Mouse (Mus musculus): Measurements from ENCODE around the gene Nek6. TPM values are rescaled to one million over a fixed set of nuclear protein-coding genes. Genes with fewer than 3 reads are reported as not detected.

Gene Nek6
- total RNA-seq, 2 experiments from 2014 or later = 46.1 to 47.0 TPM

DNA sequence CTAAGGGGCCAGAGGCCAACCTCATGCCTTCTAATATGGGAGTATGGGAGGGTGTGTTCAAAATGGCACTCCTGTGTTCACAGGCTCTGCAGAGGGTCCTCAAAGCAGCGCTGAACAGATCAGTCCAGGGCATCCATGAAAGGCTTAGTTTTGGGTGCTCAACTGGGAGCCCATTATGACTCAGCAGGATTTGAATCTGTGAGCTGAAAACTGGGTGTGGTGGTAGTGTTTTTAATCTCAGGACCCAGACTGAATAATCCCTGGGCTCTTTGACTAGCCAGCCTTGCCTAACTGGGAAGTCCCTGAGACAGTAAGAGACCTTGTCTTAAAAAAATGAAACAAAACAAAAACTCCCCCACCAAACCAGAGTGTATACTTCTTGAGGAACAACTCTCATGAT lies 4.3 kb upstream of the Nek6 start:
- no peak for DNase-seq (ENCODE audit: extremely low spot score in 1 of 2, low spot score in 1 of 2)

DNA sequence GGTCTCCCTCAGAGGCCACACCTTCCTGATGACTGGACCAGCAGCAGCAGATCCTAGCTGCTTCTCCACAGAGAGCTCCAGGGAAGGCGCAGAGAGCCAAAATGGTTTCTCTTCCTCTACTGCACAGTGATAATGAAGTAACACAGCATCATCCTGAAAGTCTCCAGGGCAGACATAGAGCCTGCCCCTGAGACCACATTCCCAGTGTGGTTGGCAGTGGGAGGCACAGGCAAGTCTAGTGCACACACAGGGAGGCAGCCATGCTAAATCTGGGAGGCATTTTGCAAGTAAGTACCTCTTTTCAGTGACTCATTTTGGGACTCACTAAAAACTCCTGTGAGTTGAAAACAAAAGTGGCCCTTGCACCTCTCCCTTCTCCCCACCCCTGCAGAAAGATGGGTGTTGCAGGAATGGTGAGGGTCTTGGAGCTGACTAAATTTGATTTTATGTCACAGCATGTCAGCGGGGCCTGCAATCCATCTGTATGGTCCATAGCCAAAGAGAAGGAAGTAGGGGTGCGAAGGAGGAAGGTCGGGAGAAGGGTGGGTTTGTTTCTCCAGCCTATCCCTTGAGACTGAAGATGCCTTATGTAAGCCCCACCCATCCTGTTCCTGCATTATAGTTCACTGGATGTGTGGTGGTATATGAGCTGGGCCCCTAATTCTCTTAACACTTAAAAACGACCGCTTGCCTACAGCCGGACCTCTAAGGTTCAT lies 2.3 kb upstream of the Nek6 start:
- no peak for DNase-seq (ENCODE audit: extremely low spot score in 1 of 2, low spot score in 1 of 2)

DNA sequence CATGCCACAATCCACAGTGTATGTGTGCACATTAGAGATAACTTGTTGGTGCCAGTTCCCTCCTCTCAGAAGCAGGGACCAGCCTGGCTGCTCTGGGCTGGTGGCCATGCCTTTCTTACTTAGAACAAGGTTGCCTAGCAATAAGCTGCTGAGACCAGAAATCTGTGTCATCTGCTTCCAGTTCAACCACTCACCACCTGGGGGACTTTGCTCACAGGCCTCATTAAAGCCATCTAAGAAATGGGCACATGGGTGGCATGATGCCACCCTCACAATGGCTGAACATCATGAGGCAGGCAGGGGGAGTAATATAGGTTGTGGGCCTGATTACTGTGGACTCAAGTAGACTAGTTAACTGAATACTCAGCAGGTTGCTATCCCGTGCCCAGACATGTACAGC lies 1.3 kb upstream of the Nek6 start:
- DNase-seq (ENCODE audit: extremely low spot score in 1 of 2, low spot score in 1 of 2) = peak; percentile 29 to 43

DNA sequence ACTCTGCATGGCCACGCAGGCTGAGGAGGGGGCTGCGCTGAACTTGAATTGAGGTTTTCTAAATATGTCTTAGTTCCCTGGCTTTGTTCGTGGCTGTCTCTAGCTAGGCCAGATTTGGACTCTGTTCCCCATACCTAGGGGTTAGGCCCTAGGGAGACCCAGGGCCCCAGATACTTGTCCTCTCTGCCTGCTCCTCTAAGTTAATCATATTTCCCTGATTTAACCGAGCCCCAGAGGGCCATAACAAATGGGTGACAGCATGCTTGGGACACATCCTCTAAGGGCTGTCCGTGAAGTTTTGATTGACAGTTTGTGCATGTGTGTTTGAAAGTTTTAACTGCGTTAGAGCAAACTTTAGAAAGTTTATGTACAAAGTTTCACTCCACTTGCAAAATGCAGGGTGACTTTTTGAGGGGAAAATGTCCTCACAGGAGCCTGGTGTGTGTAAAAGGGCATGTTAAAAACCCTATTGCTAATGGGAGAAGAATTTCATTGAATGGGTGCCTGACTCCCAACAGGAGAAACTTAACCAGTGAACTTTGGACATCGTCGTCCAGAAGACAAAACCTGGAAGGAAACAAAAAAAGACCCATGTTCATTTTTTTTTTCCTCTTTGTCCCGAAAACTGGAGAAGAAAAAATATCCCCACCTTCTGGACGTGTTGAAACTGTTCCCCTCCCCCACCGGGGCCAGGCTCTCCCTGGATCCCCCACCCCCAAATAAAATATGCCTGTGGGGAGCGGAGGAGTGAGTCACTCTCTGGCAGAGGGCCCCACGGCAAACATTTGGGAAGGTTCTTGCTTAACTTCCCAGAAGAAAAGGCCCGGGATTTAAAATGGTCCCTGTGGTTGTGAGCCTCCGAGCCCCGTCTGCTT lies 1.1 kb downstream of the Nek6 start:
- peak in 1 of 2 experiments; percentile 34 for DNase-seq (ENCODE audit: extremely low spot score in 1 of 2, low spot score in 1 of 2)

DNA sequence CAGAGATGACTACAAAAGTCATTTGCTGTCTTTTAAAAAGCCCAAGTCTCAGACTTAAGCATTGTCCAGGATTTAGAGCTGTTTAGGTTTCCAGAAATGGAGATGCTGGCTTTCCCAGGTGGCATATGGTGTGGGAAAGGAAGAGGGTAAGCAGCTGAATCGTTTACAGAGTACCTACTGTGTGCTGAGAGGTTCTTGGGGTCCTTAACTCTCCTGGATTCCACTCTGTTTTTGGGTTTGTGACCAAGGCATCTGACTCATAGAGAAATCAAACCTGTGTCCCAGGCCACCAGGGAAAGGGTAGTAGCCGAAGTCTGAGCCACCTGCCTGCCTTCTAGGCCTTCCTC lies 1.7 kb downstream of the Nek6 start:
- DNase-seq (ENCODE audit: extremely low spot score in 1 of 2, low spot score in 1 of 2) = no peak

DNA sequence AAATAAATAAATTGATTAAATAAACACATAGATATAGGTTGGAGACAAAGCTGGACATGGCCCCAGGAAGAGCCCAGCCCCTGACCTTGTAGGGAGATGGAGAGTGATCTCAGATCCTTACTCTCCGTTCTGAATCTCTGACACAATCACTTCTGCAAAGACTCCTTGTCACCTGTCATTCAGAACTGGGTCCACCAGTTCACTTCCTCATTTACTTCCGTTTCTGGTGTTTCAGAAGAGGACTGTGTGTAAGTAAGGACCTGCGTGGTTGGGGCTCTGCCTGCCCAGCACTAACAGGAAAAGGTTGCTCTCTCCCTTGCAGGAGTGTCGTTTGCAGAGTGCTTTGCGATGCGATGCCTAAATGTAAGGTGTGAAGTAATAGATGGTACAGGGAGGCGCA lies 3.0 kb downstream of the Nek6 start:
- DNase-seq (ENCODE audit: extremely low spot score in 1 of 2, low spot score in 1 of 2) = no peak

DNA sequence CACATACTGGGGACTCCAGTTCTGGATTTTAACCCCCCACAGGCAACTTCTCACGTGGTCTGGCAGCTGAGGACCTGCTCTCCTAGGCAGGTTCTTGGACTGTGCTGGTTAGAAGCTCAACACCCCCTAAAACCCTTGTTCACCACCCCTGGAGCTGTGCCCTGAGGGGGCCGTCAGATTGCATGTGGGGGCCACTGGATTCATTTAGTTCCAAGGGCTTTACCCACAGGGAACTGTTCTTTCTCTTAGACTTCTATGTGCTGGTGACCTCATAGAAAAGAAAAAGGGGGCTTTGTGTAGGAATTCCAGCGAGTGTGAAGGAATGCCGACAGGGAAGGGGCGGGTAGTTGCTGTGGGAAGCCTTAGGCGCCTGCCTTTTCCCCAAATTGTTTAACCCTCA lies 4.0 kb downstream of the Nek6 start:
- DNase-seq (ENCODE audit: extremely low spot score in 1 of 2, low spot score in 1 of 2) = no peak

DNA sequence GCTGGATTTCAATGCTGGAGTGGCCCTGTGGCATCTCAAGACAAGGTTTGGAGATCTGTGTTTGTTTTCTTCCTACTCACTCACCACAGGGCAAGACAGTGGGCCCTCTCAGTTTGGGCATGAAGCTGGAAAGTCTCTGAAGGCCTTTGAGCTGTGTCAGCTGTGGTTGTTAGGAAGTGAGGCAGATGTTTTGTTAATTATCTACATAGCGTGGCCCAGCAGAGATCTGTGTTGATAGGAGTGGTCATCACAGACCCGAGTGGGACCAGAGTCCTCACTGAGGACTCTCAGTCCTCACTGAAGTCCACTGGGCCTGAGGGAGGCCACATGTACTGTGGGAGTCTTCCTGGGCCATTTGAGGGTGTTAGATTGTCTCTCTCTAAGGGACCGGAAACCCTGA lies 5.0 kb downstream of the Nek6 start:
- no peak for DNase-seq (ENCODE audit: extremely low spot score in 1 of 2, low spot score in 1 of 2)

DNA sequence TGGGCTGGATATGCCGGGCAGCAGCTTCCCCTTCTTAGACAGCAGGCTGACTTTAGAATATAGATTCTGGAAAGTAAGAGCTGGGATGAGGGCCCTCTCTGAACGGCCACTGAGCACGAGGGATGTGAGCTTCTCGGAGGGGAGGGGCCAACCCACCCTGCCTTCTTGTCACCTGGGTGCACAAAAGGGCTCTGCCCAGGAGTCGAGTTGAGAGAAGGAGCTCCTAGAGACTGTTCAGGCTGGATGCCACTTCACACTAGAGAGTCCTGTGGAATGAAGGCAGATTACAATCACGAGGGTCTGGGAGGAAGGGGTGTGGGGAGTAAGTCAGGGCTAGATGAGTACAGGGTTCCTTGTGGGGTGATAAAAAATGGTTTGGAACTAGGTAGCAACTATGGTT lies 5.6 kb downstream of the Nek6 start:
- no peak for DNase-seq (ENCODE audit: extremely low spot score in 1 of 2, low spot score in 1 of 2)

DNA sequence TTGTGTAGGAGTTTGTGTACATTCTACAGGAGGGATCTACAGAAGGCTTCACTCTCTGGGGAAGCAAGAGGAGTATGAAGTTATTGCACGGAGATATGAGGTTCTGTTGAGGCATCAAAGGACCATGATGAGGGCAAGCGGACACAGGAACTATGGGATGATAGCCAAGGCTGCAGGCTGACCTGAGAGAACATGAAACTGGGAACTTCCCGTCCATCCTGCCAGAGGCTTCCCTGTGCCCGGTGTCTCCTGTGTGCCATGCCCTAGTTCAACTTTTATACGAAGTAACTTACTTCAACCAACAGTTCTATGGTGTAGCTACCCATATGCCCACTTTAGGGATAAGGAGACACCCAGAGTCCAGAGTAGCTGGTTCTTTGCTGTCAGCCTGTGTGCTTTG lies 7.3 kb downstream of the Nek6 start:
- no peak for DNase-seq (ENCODE audit: extremely low spot score in 1 of 2, low spot score in 1 of 2)

DNA sequence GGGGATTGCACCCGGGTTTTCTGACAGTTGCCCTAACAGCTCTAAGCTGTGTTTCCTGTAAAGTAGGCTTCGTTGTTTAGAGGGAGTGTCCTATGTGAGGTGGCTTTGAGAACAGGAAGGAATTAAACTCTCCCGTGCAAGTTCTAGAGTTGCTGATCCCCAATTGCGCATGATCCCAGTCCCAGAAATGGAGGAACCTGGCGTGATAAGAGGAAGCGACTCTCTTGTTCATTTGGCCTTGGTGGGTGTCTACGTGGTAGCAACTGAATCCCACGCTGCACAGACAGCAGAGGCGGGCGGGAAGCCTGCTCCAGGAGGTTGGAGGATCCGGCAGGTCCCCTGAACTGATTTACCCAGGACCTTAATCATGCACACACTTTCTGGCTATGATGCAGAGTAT lies 8.5 kb downstream of the Nek6 start:
- no peak for DNase-seq (ENCODE audit: extremely low spot score in 1 of 2, low spot score in 1 of 2)

DNA sequence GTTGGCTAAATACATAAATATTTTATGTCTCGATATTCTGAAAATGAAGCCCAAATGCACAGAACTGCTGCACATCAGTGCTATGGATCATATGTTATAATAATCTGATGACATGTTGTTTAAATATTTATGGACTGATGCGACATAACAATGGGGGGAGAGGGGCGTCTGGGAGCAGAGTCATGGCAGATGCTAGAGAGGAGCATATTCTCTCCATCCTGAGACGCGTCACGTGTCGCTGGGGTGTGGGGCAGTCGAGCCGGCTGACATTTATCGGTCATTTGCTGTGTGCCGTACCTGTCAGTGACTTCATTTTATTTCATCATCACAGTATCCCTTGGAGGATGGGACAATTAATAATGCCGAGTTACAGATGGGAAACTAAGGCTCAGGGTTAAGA lies 10.2 kb downstream of the Nek6 start:
- DNase-seq (ENCODE audit: extremely low spot score in 1 of 2, low spot score in 1 of 2) = no peak

DNA sequence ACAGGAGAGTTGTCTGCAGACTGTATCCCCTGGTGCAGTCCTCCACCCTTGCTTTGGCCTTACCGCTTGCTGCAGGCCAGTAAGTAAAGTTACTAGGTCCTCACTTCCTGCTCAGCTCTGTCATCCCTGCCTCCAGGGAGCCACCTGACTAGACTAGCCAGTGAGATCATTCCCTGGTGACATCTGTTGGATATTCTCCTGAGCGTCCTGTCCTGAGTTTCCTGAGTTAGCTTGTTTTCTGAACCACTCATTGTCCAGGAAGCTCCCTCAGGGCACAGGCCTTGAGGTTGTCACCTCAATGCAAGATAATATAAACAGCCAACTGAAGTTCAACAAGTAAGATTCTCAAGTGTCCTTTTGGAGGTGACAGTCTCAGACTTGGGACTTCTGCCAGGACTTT lies 10.9 kb downstream of the Nek6 start:
- no peak for DNase-seq (ENCODE audit: extremely low spot score in 1 of 2, low spot score in 1 of 2)

DNA sequence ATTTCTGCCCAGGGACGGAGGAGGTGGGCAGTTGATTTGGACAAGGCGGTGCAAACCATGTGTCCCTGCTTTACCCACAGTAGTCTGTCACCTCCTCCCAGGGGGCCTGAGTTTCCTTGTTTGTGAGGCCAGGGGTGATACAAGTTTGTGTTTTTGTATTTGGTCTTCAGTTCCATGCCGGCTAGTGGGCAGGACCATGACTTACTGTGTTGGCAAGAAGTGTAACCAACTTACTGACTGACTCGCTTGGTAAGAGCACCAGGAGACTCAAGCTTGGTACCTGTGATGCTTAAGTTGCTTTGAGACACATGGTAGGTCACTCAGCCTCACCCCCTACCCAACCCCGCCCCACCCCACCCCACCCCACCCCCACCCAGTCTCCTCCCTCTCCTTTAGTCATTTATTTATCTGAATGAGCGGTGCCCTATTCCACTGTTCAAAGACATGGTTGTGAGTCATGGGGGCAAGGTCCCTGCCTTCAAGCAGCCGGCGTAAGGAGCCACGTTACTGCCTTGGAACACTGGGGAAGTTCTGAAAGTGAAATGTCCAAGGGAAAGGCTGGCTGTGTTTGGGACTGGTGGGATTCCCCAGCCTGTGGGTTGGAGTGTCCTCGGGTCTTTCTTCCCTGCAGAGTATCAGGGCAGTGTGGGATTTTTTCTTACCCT lies 12.5 kb downstream of the Nek6 start:
- no peak for DNase-seq (ENCODE audit: extremely low spot score in 1 of 2, low spot score in 1 of 2)

DNA sequence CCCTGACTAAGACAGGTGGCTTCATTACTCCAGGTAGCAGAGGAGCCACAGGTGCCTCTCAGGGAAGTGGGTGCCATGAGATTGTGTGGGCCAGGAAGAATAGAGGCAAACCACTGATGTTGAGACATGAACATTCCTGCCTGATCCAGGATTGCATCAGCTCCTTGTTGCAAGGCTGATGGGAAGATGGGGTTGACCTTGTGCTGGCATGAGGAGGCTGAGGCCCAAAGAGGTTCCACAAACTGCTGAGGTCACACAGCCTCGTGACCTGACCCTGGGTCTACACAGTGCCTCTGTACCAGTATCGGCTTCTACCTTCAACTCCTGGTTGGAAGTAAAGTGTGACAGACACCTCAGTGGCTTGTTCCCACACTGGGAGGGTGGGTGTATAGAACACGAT lies 13.6 kb downstream of the Nek6 start:
- no peak for DNase-seq (ENCODE audit: extremely low spot score in 1 of 2, low spot score in 1 of 2)

DNA sequence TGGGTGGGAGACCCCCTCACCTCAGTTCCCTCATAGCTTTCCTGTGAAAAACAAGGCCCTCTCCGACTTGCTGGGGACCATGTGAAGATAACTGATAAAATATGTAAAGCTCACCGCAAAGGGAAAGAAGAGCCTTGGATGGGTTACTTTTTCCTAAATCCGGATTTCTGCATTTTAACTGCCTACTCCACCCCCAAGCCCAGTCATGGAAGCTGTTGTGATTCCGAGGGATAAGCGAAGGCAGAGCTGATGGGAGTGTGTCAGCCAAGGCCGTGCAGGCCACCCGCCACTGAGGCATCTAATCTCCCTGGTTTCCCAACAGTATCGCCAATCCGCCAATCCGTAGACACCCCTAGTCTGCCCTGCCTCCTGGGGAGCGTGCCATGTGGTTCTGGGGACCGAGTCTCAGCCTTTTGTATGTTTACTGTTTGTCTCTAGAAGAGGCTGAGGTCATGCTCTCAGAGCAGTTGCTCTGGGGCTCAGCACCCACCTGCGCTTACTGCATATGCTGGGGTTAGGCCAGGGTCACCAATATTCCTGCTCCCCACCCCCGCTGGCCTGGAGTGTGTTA lies 18.2 kb downstream of the Nek6 start:
- DNase-seq (ENCODE audit: extremely low spot score in 1 of 2, low spot score in 1 of 2) = no peak

DNA sequence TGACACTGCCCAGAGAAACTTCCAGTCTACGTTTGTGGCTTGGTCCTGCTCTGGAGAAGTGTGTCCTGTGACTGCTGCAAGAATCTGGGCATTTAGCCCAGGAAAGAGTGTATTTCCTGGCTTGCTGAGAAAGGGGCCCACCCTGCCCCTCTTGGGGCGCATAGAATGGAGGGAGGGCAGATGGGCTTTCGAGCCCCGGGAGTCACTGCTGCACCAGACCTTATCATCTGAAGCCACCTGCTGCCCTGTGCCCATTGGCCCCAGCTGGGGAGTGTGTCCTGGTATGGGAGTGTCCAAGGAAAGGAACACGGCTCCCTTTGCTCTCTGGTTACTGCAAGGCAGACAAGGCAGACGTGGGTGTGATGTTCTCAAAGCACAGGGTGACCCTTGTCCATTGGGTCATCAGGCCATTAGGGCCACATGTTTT lies 19.5 kb downstream of the Nek6 start:
- no peak for DNase-seq (ENCODE audit: extremely low spot score in 1 of 2, low spot score in 1 of 2)

DNA sequence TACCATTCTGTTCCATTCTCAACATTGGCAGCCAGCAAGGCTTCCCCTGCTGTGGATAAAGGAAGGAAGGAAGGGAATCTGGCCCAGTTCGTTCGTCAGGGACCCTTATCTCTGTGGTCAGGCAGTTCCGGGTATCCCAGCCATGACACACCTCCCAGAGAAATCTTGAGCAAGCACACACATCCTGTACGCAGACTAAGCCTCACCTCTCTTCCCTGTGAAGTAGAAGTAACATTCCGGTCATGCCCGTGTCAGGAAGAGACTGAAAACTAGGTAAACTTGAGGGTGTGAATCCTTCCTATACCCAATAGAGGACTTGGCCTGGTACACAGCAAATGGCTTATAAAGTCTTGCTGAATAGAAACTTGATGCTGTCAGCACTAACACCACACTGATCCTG lies 21.9 kb downstream of the Nek6 start:
- no peak for DNase-seq (ENCODE audit: extremely low spot score in 1 of 2, low spot score in 1 of 2)

DNA sequence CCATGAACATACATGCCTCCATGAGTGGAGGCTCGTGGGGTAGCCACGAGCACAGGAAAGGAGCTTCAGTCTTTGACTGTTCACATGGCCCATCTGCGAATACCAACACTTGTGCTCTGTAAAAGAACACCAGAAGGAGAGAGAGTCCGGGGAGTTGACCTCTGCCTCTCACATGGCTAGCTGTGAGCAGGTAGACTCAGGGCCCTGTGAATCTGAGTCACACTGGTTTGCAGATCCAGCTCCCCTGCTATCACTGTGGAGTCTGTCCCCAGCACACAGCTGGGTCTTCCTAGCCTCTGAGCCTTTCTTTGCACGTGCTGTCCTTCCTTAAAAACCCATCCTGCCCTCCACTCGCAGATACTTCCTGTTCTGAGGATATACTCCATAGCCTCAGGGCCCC lies 22.3 kb downstream of the Nek6 start:
- no peak for DNase-seq (ENCODE audit: extremely low spot score in 1 of 2, low spot score in 1 of 2)

DNA sequence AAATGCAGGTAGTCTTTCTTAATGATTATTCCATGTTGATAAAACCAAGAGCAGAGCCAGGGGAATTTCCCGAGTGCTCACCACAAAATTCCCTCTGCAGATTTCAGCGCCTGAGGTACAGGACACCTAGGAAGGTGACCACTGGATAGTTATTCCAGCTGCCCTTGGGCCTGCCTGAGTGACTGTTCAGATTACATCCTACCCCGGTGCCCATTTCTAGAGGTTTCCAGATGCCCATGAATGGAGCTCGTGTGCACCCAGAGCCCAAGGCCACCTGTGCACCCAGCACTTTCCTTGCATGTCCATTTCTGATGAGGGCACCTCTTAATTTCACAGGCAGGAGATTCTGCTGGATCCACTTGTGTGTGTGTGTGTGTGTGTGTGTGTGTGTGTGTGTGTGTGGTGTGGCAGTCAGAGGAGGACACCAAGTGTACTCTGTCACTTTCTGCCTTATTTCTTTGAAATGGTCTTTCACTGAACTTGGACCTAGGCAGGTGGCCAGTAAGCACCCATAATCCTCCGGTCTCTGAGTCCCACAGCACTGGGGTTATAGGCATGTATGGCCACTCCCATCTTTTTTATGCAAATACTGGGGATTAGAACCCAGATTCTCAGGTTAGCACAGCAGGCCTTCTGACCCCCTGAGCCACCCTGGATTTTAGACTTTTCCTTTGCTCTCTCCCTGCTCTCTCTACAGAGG lies 22.9 kb downstream of the Nek6 start:
- DNase-seq (ENCODE audit: extremely low spot score in 1 of 2, low spot score in 1 of 2) = no peak

DNA sequence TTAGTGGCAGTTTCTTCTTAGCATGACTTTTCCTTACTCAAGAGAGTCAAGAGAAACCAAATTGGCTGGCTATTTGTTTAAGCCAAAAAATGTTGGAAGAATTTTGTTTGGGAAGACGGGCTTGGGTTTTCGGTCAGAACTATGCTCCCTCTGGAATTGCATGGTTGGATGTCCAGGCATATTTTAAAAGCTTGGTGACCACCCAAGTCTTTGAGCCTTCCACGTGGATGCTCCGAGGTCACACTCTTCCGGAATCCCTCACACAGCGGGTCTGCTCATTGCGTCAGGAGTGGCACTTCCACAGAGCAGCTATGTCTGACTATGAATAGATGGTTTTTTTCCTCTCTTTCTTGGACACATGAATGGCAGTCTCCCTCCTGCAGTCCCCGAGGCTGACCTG lies 23.6 kb downstream of the Nek6 start:
- DNase-seq (ENCODE audit: extremely low spot score in 1 of 2, low spot score in 1 of 2) = no peak

Data from layer of hippocampus, postnatal 25 days (tissue).